Mouse (Mus musculus): Measurements from ENCODE around the gene Lrrc74b. TPM values are rescaled to one million over a fixed set of nuclear protein-coding genes. Genes with fewer than 3 reads are reported as not detected.

The Lrrc74b gene
- polyA plus RNA-seq, 1 experiment, result not detected

- no peak for TF ChIP-seq CTCF (IDR thresholded peaks at IDR 0.05; ENCODE audit: insufficient read depth, low read depth, low read length)
- TF ChIP-seq POLR2A (IDR thresholded peaks at IDR 0.05; ENCODE audit: insufficient read depth, low read depth, low read length), result no peak
- 63% methylated on average over 4 of the region's 4 CpGs for WGBS
- H3K4me3 ChIP-seq (ENCODE audit: insufficient read depth, low read depth, low read length), result no peak overlapping the region
- H3K4me1 ChIP-seq (ENCODE audit: control insufficient read depth, insufficient read depth, low read length), result peaks cover 10% of the 10 kb centered on the region; the same call in 1 of the 2 replicates
- H3K27ac ChIP-seq (ENCODE audit: insufficient read depth, low read depth, low read length), result no peak overlapping the region
Observed at GRCm38 (mm10) chr16:17532271-17532670, 28.8 kb downstream of the Lrrc74b start.

DNA sequence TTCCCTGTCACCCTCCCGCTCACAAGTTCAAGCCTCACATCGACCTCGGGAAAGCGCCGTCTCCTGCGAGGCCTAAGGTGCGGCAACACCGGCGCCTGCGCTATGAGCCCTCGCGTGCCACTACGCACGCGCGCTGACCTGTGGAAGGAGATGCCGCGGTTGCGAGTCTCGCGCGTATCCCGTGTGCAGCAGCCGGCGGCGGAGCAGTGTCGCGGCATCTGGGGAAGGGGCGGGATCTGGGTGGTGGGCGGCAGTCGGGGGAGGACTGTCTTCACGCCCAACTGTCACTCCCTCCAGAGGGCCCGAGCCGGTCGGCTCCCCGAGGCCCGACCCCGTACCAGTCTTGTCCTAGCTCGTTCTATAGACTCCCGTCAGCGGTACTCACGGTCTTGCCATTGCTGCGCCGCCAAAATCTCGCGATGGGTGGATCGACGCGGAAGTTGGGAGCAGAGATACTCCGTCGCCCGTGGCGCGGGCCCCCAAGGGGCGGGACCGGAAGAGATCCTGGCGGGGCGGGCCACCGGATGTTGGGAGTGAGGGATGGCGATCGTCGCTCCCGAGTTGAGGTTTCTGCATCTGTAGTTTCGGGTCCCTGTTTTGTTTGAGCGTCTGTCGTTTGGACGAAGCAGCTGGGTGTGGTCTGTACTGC lies 30.3 kb downstream of the Lrrc74b start, which contains the start of gene Thap7:
TSS of gene Thap7 (minus strand) at position 497 of the 649 bp plus-strand sequence.
- Histone ChIP-seq H3K27ac (ENCODE audit: insufficient read depth, low read depth, low read length) (peak within 1 kb of the TSS; percentile 63), H3K4me1 (ENCODE audit: control insufficient read depth, insufficient read depth, low read length) (peaks cover 10% of the 10 kb centered on the region; the same call in 1 of the 2 replicates), H3K4me3 (ENCODE audit: insufficient read depth, low read depth, low read length) (peak within 1 kb of the TSS; percentile 77)
- TF ChIP-seq POLR2A (IDR thresholded peaks at IDR 0.05; ENCODE audit: insufficient read depth, low read depth, low read length), result peak; percentile 85
- TF ChIP-seq CTCF (IDR thresholded peaks at IDR 0.05; ENCODE audit: insufficient read depth, low read depth, low read length), result no peak
- WGBS, result under 1% methylated on average over 67 of the region's 67 CpGs

DNA sequence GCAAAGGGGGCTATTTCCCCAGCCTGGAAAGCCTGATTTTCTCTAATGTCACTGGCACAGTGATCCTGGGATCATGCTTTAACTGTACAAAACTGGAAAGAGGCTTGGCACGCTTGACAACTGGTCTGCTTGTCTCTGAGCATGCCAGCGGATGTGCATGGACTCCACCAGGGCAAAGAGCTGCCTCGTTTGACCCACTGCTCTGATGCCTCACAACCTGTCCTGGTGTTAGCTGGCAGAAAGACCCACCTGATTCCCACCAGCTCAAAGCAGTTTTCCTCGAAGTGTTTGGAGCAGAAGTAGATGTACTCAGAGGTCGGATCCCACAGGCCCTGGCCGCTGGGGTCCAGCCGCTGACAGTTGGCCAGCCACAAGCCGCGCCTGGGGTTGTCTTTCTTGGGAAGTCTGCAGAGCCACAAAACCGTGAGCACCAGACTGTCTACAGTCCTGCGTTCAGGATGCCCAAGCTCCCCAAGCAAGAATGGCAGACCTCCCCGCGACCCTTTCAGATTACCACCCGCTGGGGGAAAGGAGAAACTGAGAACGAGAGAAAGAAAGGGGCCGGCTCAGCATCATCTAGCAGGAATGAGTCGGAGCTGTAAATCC lies 31.0 kb downstream of the Lrrc74b start:
- WGBS, result 7% methylated on average over 17 of the region's 17 CpGs
- TF ChIP-seq POLR2A (IDR thresholded peaks at IDR 0.05; ENCODE audit: insufficient read depth, low read depth, low read length), result no peak
- TF ChIP-seq CTCF (IDR thresholded peaks at IDR 0.05; ENCODE audit: insufficient read depth, low read depth, low read length), result no peak
- H3K4me1 ChIP-seq (ENCODE audit: control insufficient read depth, insufficient read depth, low read length), result peaks cover 10% of the 10 kb centered on the region; the same call in 1 of the 2 replicates
- peak overlapping the region; percentile 45; the same call in 1 of the 2 replicates for H3K27ac ChIP-seq (ENCODE audit: insufficient read depth, low read depth, low read length)
- H3K4me3 ChIP-seq (ENCODE audit: insufficient read depth, low read depth, low read length), result peak overlapping the region; percentile 77

DNA sequence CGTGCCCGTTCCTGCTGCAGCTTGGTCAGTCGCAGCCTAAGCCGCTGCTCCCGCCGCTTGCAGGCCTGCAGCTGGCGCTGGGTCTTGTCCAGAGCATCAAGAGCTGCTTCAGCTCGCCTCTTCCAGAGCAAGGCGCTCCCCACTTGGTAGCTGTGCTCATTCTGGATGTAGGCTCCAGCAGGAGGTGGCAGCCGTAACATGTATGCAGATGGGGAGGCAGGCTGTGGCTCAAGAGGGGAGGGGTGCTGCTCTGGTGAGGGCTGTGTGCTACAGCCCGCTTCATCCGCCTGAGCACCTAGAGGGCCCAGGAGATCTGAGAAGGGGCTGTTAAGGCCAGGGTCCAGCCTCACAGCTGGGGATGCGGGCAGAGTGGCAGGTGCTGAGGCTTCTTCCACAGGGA lies 32.8 kb downstream of the Lrrc74b start:
- TF ChIP-seq POLR2A (IDR thresholded peaks at IDR 0.05; ENCODE audit: insufficient read depth, low read depth, low read length) (no peak), CTCF (IDR thresholded peaks at IDR 0.05; ENCODE audit: insufficient read depth, low read depth, low read length) (no peak)
- WGBS, result 82% methylated on average over 13 of the region's 13 CpGs
- Histone ChIP-seq H3K4me1 (ENCODE audit: control insufficient read depth, insufficient read depth, low read length) (peaks cover 10% of the 10 kb centered on the region; the same call in 1 of the 2 replicates), H3K4me3 (ENCODE audit: insufficient read depth, low read depth, low read length) (no peak overlapping the region), H3K27ac (ENCODE audit: insufficient read depth, low read depth, low read length) (no peak overlapping the region)

GRCm38 (mm10) chr16:17527606-17528005 lies 33.4 kb downstream of the Lrrc74b start:
- no peak for TF ChIP-seq POLR2A (IDR thresholded peaks at IDR 0.05; ENCODE audit: insufficient read depth, low read depth, low read length)
- no peak for TF ChIP-seq CTCF (IDR thresholded peaks at IDR 0.05; ENCODE audit: insufficient read depth, low read depth, low read length)
- peaks cover 10% of the 10 kb centered on the region; the same call in 1 of the 2 replicates for H3K4me1 ChIP-seq (ENCODE audit: control insufficient read depth, insufficient read depth, low read length)
- no peak overlapping the region for H3K4me3 ChIP-seq (ENCODE audit: insufficient read depth, low read depth, low read length)
- no peak overlapping the region for H3K27ac ChIP-seq (ENCODE audit: insufficient read depth, low read depth, low read length)

GRCm38 (mm10) chr16:17526223-17526622 lies 34.8 kb downstream of the Lrrc74b start:
- Histone ChIP-seq H3K4me3 (ENCODE audit: insufficient read depth, low read depth, low read length) (no peak overlapping the region), H3K27ac (ENCODE audit: insufficient read depth, low read depth, low read length) (no peak overlapping the region), H3K4me1 (ENCODE audit: control insufficient read depth, insufficient read depth, low read length) (peaks cover 7% of the 10 kb centered on the region; the same call in 1 of the 2 replicates)
- 86% methylated on average over 6 of the region's 6 CpGs for WGBS
- no peak for TF ChIP-seq POLR2A (IDR thresholded peaks at IDR 0.05; ENCODE audit: insufficient read depth, low read depth, low read length)
- no peak for TF ChIP-seq CTCF (IDR thresholded peaks at IDR 0.05; ENCODE audit: insufficient read depth, low read depth, low read length)

DNA sequence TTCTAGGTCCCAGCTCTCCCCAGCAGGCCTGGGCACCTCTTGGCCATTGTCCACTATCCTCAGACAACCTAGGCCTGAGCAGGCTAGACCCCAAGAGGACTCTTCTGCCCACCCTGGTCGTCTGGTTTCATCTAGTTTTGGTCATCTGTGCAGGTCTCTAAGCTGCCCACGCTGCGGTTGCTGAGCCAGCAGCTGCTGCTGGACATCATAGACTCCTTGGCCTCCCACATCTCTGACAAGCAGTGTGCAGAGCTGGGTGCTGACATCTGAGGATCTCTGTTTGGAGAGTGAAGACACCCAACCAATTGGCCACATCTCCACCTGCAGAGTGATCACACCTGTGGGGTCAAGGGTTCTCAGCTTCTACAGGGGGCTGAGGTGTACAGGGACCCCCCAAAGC lies 35.5 kb downstream of the Lrrc74b start:
- TF ChIP-seq CTCF (IDR thresholded peaks at IDR 0.05; ENCODE audit: insufficient read depth, low read depth, low read length), result no peak
- no peak for TF ChIP-seq POLR2A (IDR thresholded peaks at IDR 0.05; ENCODE audit: insufficient read depth, low read depth, low read length)
- H3K4me1 ChIP-seq (ENCODE audit: control insufficient read depth, insufficient read depth, low read length), result peaks cover 7% of the 10 kb centered on the region; the same call in 1 of the 2 replicates
- H3K27ac ChIP-seq (ENCODE audit: insufficient read depth, low read depth, low read length), result no peak overlapping the region
- WGBS, result 74% methylated on average over 3 of the region's 3 CpGs
- no peak overlapping the region for H3K4me3 ChIP-seq (ENCODE audit: insufficient read depth, low read depth, low read length)

DNA sequence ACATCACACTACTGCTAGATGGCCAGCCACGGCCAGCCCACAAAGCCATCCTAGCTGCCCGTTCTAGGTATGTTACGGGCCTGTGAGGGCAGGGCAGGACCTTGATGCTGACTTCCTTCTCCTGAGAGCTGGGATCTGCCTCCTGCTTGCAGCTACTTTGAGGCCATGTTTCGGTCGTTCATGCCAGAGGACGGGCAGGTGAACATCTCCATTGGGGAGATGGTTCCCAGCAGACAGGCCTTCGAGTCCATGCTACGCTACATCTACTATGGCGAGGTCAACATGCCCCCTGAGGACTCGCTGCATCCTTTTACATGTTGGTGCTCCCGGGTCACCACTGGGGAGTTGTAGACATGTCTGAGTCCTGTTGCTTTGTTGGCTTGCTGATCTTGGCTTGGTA lies 36.9 kb downstream of the Lrrc74b start:
- Histone ChIP-seq H3K4me1 (ENCODE audit: control insufficient read depth, insufficient read depth, low read length) (0 out of 2 replicates have a peak, but pooled peaks cover 3% of the 10 kb centered on the region), H3K4me3 (ENCODE audit: insufficient read depth, low read depth, low read length) (no peak overlapping the region), H3K27ac (ENCODE audit: insufficient read depth, low read depth, low read length) (no peak overlapping the region)
- TF ChIP-seq CTCF (IDR thresholded peaks at IDR 0.05; ENCODE audit: insufficient read depth, low read depth, low read length) (no peak), POLR2A (IDR thresholded peaks at IDR 0.05; ENCODE audit: insufficient read depth, low read depth, low read length) (no peak)
- 89% methylated on average over 11 of the region's 11 CpGs for WGBS

- Histone ChIP-seq H3K27ac (ENCODE audit: insufficient read depth, low read depth, low read length) (no peak overlapping the region), H3K4me3 (ENCODE audit: insufficient read depth, low read depth, low read length) (no peak overlapping the region), H3K4me1 (ENCODE audit: control insufficient read depth, insufficient read depth, low read length) (no peaks in the 10 kb centered on the region)
- 82% methylated on average over 2 of the region's 2 CpGs for WGBS
- TF ChIP-seq POLR2A (IDR thresholded peaks at IDR 0.05; ENCODE audit: insufficient read depth, low read depth, low read length) (no peak), CTCF (IDR thresholded peaks at IDR 0.05; ENCODE audit: insufficient read depth, low read depth, low read length) (no peak)
Observed at GRCm38 (mm10) chr16:17518910-17519309, 42.1 kb downstream of the Lrrc74b start.
